Mouse (Mus musculus): ENCODE data around the gene Gm42715.
"Not testable (repeated sequence)": the region's sequence is repeated elsewhere in the genome, so short reads cannot be mapped to it uniquely, and the experiment has no call there.

Gm42715 gene

GRCm38 (mm10) chr7:127519284-127519683, at the start of gene Gm42715:
Gm42715 (plus strand) TSS chr7:127519584.
- no peak for DNase-seq (ENCODE audit: low spot score)

GRCm38 (mm10) chr7:127470011-127470715, 49.2 kb upstream of the Gm42715 start:
- DNase-seq (ENCODE audit: low spot score) = no peak

GRCm38 (mm10) chr7:127470743-127471645, 48.4 kb upstream of the Gm42715 start:
- DNase-seq (ENCODE audit: low spot score) = peak; percentile 91

GRCm38 (mm10) chr7:127471646-127472010, 47.8 kb upstream of the Gm42715 start:
- peak; percentile 54 for DNase-seq (ENCODE audit: low spot score)

DNA sequence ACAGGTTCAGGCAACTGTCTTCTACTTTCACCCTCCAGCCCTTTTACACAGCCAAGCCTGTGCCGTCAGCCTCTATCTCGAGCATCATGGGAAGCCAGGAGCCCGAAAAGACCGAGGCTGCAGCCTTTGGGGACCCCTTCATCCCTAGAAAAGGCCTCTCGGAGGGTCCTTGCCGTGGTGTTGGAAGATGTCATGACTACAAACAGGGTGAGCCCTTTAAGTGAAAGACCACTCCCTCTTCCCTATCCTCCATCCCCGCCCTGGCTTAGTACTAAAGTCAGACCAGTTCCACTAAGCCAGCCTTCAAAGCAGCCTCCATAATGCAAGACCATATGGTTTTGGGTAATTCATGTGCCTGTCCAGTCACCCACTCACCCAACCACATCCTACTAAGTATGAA, 47.3 kb upstream of the Gm42715 start:
- DNase-seq (ENCODE audit: low spot score) = no peak

- DNase-seq (ENCODE audit: low spot score) = no peak
Observed at GRCm38 (mm10) chr7:127473705-127474104, 45.7 kb upstream of the Gm42715 start.

- no peak for DNase-seq (ENCODE audit: low spot score)
Observed at GRCm38 (mm10) chr7:127474378-127475070, 44.9 kb upstream of the Gm42715 start.

- no peak for DNase-seq (ENCODE audit: low spot score)
Observed at GRCm38 (mm10) chr7:127475186-127475740, 44.1 kb upstream of the Gm42715 start.

DNA sequence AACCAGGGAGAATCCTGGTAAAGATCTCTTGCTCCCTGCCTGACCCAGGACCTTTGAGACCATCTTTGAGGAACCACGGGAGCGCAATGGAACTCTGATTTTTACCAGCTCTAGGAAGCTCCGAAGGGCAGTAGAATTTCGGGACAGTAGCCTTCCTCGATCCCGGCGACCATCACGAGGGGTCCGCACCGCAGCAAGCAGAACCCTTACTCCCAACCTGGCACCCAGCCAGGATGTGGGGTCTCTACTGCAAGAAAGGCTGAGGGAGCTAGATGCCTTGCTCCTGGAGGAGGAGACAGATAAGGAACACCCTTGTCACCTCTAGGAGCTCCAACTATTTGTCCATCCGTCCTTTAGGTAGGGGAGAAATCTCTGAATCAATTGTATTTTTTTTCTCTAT, 43.0 kb upstream of the Gm42715 start:
- DNase-seq (ENCODE audit: low spot score) = no peak

DNA sequence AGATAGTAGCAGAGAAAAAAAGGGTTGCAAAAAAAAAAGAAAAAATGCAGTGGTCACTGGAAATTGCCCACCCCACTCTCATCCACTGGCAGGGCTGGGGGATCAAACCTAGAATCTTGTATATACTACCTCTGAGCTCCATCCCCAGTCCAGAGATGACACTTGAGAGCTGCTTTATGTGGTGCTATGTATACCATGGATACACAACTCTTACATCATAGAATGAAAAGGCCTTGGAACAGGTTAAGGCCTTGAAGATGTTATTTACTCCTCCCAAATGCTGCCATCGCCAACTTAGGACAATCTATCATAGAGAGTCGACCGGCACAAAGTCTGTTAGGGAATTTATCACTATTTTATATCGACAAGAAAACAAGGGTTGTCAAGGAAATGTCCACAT, 42.5 kb upstream of the Gm42715 start:
- no peak for DNase-seq (ENCODE audit: low spot score)

GRCm38 (mm10) chr7:127477687-127478634, 41.4 kb upstream of the Gm42715 start:
- peak; percentile 99 for DNase-seq (ENCODE audit: low spot score)

DNA sequence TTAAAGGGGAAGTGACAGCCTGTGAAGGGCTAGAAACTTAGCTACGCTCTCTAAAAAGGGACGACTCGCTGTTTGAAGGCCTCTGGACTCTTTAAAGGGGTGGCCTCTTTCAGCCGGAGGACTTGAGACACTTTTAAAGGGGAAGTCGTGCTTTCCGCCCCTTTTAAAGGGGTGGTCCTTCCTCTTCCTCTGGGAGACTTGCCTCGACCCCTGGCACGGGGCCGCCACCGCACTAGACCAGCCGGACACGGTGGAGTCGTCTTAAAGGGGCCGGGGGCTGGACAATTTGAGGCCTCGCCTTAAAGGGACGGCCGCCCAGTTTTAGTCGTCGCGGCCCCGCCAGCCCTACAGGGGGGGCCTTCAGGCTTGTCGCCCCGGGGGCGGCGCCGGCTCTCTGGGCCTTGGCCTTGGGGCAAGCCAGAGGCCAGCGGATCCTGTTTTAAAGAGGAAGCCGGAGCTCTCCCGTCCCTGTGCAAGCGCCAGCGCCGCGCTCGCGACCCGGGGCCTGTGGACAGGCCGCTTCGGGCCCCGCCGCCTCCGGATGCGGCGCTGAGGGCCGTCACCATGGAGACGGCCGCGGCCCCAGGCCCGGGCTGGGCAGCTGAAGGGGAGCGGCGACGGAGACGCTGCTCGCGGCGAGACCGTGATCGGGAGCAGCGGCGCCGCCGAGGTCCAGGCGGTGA, 40.6 kb upstream of the Gm42715 start, which contains the start of gene Fbrs:
Gene Fbrs (plus strand): TSS at position 565 of the 683 bp plus-strand sequence.
- DNase-seq (ENCODE audit: low spot score) = peak; percentile 97

GRCm38 (mm10) chr7:127479318-127480225, 39.8 kb upstream of the Gm42715 start:
- peak; percentile 52 for DNase-seq (ENCODE audit: low spot score)

DNA sequence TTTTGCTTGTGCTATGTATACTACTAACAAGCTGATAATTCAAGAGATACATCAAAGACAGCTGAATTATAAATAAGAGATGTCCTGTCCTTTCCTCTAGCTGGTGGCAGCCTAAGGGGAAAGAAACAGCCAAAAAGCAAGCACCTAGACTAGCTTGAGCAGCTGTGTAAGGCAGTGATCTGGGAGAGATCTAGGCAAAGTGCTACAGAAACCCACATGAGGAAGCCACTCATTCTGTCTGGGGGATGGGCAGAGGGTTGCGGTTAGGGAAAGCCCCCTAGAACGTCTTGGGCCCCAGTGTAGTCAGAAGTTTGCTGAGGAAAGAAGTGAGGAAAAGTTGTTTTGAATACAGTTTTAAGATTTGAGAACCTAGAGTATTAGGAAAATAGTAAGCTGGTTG, 39.1 kb upstream of the Gm42715 start:
- DNase-seq (ENCODE audit: low spot score) = no peak

GRCm38 (mm10) chr7:127485416-127485815, 34.0 kb upstream of the Gm42715 start:
- no peak for DNase-seq (ENCODE audit: low spot score)

- DNase-seq (ENCODE audit: low spot score) = not testable (repeated sequence)
Observed at GRCm38 (mm10) chr7:127488364-127488763, 31.0 kb upstream of the Gm42715 start.

DNA sequence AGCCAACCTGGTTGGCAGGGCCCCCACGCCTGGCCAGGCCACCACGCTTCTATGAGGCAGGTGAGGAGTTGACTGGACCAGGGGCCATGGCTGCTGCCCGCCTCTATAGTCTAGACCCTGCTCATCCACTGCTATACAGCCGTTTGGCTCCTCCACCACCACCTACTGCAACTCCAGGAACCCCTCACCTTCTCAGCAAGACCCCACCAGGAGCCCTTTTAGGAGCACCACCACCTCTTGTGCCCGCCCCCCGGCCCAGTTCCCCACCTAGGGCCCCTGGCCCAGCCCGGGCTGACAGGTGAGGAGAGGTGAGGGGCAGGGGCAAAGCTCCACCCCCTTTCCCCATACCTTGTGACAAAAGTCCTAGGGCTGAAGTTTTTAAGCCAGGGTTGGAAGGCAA, 29.4 kb upstream of the Gm42715 start:
- DNase-seq (ENCODE audit: low spot score) = no peak

DNA sequence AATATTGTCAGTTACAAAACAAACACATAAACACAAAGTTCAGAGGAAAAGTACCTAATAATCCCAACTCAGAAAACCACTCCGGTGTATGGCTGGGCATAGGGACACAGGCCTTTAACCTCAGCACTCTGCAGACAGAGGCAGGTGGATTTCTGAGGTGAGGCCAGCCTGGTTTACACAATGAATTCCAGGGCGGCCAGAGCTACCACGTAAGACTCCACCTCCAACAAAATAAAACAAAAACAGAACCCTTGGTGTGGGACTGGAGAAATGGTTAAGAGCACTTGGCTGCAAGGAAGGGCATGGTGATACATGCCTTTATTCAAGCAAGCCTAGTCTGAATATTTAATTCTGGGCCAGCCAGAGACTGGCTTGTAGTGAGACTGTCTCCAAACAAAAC, 27.5 kb upstream of the Gm42715 start:
- no peak for DNase-seq (ENCODE audit: low spot score)

GRCm38 (mm10) chr7:127494648-127495047, 24.7 kb upstream of the Gm42715 start:
- no peak for DNase-seq (ENCODE audit: low spot score)

Measured in urinary bladder, postnatal 14 days (tissue).